Mouse (Mus musculus) megakaryocyte, embryonic 14.5 days (primary cell): ENCODE results near the gene Ltc4s. TPM values are rescaled to one million over a fixed set of nuclear protein-coding genes. Genes with fewer than 3 reads are reported as not detected.

Source experiments
- H3K27me3 ChIP-seq: replicated peaks from 2 replicates; pipeline ENCODE3; 2012; ENCODE audit warnings: inconsistent platforms
- H3K36me3 ChIP-seq: replicated peaks from 2 replicates; pipeline ENCODE3; 2012; ENCODE audit warnings: low read length, inconsistent platforms, mixed read lengths
- H3K4me1 ChIP-seq: 2 replicates; pipeline ENCODE4 v1.6.1; 2012; ENCODE audit warnings: inconsistent platforms
- H3K4me3 ChIP-seq: replicated peaks from 2 replicates; pipeline ENCODE3; 2012; ENCODE audit warnings: moderate library complexity, mild to moderate bottlenecking, inconsistent platforms
- H3K9me3 ChIP-seq: 2 replicates; pipeline ENCODE4 v1.6.1; 2012; ENCODE audit warnings: inconsistent platforms
- FLI1 ChIP-seq: IDR thresholded peaks from 2 replicates; pipeline ENCODE4 v1.6.1; 2012; ENCODE audit warnings: low read length, inconsistent platforms, mixed read lengths
- GATA1 ChIP-seq: IDR thresholded peaks from 3 replicates; pipeline ENCODE4 v1.6.1; 2012; ENCODE audit warnings: mixed read lengths, low read length, inconsistent platforms, borderline replicate concordance
- polyA plus RNA-seq: library from polyadenylated mRNA; stranded (reverse); fragments of >175 nt; gene quantifications from 2 replicates; pipeline ENCODE4 v1.2.3, GENCODE M21; 2012; ENCODE audit warnings: low replicate concordance; ENCODE audit not compliant: insufficient read depth

Gene Ltc4s
- polyA plus RNA-seq, 1 experiment = 10.5 TPM

DNA sequence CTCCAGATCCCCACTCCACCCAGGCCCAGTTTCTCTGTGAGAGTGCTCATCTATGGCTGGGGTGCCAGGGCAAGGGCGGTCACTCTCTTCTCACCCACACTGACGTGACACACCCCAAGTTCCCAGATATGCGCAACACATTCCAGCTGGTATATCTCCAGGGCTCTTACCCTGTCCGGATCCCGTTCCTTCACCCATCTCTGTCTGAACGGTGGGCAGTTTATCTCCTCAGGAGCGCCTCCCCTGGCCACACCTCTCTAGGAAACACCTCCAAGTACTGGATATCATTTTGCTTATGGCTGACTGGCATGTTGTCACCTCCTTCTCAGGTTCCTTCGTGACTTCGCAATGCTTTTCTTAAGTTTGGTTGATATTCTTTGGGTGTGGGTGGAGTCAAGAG, 22.8 kb downstream of the Ltc4s start:
- no peak for TF ChIP-seq FLI1
- TF ChIP-seq GATA1 = no peak
- peaks cover 23% of the 10 kb centered on the region for H3K36me3 ChIP-seq
- H3K4me3 ChIP-seq = no peak overlapping the region
- no peaks in the 10 kb centered on the region for H3K9me3 ChIP-seq
- H3K27me3 ChIP-seq = no peaks in the 10 kb centered on the region
- H3K4me1 ChIP-seq = peaks cover 79% of the 10 kb centered on the region

DNA sequence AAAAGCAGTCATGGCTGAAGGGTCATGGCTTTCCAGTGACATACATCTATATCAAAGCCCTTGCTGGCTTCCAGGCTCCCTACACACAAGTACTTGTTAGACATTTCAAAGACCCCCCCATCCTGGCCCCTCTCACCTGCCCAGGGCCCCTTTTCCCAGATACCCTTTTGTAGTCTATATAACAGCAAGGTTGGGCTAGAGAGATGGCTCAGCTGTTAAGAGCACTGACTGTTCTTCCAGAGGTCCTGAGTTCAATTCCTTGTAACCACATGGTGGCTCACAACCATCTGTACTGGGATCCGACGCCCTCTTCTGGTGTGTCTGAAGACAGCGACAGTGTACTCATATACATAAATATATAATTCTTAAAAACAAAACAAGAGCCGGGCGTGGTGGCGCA, 23.8 kb downstream of the Ltc4s start:
- Histone ChIP-seq H3K27me3 (no peaks in the 10 kb centered on the region), H3K9me3 (no peaks in the 10 kb centered on the region), H3K36me3 (peaks cover 15% of the 10 kb centered on the region), H3K4me3 (no peak overlapping the region), H3K4me1 (peaks cover 79% of the 10 kb centered on the region)
- no peak for TF ChIP-seq GATA1
- no peak for TF ChIP-seq FLI1

DNA sequence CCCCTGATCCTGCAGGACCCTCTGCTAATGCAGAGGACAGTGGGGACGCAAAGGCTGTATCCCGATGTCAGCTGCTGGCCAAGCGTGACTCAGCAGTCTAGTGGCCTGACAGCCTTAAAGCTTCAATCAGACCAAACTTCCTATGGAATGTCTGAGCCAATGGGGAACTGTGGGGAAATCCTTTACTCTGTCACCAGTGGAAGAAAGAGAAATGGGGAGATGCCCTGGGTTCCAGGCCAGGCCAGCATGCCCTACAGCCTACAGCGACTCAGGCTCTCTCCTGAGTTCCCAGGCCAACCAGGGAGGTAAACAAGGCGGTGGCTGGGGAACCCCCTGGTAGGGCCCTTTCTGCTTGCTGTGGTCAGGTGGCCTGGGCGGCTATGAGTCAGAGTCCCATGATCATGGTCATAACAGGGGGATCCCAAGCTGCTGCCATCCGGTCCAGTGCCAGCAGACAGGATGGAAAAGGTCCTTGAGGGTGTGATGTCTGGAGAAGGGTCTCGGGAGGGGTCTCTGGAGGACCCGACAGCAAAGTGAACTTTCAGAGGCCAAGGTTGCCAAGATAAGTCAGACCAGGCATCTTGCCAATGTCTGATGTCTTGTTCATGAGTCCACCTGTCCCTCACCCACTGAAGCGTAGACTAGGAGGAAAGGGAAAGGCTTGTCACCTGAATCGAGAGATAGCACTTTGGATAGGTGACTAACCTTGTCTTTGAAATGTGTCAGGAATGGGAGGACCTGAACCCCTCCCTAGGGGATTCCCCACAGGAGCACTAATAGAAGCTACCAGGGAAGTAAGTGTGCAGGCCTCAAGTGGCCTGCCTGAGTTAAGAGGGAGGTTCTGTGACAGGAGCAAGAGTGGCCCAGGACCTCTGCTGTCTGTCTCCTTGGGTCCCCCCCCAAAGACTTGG, 25.3 kb downstream of the Ltc4s start:
- H3K36me3 ChIP-seq = peaks cover 23% of the 10 kb centered on the region
- H3K9me3 ChIP-seq = no peaks in the 10 kb centered on the region
- H3K4me3 ChIP-seq = peak overlapping the region; percentile 84
- H3K27me3 ChIP-seq = no peaks in the 10 kb centered on the region
- H3K4me1 ChIP-seq = peaks cover 76% of the 10 kb centered on the region
- TF ChIP-seq FLI1 (no peak), GATA1 (no peak)

DNA sequence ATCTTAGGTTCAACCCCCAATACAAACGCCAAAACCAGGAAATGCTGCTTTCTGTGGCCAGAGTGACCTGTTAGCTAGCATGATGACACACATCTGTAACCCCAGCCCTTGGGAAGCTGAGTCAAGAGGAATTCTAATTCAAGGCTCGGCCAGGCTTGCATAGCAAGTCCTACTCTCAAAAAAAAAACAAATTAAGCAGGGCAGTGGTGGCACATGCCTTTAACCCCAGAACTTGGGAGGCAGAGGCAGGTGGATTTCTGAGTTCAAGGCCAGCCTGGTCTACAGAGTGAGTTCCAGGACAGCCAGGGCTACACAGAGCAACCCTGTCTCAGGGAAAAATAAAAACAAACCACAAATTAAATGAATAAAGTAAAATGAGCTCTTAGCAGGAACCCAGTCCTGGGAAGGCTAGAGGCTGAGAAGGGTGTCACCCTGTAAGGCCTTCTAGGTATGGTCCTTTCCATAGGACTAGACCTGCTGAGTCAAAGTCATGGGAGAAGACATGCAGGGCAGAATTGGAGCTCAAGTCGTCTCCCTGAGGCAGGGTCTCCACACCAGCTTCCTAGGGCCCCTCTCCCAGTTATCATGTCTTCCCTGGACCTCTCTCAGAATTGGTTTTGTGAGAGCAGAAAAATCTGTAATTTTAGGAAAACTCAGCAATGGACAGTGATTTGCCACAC, 26.2 kb downstream of the Ltc4s start:
- peak overlapping the region; percentile 84 for H3K4me3 ChIP-seq

DNA sequence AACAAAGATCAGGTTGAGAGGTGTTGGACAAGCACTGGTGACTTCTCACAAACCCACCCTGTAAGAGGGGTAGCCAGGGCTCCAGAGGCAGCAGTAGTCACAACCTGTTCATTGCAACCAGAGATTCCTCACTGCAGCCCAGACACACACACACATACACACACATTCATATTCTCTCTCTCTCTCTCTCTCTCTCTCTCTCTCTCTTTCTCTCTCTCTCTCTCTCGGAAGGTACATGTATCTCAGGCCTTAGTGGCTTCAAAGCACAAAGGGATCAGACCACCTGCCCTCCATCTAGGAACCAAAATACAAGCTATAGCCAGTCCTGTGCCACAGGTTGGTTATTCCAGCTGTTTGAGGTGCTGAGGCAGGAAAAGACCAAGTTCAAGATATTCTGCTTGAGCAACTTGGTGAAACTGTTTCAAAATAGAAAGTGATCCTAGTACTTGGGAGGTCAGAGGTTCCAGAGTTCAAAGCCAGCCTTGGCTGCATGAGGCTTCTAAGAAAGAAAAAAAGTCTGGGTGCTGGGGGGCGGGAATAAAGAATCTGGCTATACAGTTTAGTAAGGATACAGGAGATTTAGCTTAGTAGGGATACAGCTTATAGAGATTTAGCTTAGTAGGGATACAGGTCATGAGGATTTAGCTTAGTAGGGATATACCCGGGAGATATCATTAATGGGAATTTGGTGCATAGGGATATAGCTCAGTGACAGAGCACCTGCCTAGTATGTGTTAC, 26.9 kb downstream of the Ltc4s start:
- no peak for TF ChIP-seq GATA1
- TF ChIP-seq FLI1 = no peak
- Histone ChIP-seq H3K36me3 (peaks cover 37% of the 10 kb centered on the region), H3K9me3 (no peaks in the 10 kb centered on the region), H3K4me1 (peaks cover 76% of the 10 kb centered on the region), H3K4me3 (peak overlapping the region; percentile 97), H3K27me3 (no peaks in the 10 kb centered on the region)

More for the DNA sequence above, 26.2 kb downstream of the Ltc4s start:
- peaks cover 32% of the 10 kb centered on the region for H3K36me3 ChIP-seq
- H3K9me3 ChIP-seq = no peaks in the 10 kb centered on the region
- TF ChIP-seq FLI1 = no peak
- no peak for TF ChIP-seq GATA1
- no peaks in the 10 kb centered on the region for H3K27me3 ChIP-seq
- H3K4me1 ChIP-seq = peaks cover 76% of the 10 kb centered on the region

DNA sequence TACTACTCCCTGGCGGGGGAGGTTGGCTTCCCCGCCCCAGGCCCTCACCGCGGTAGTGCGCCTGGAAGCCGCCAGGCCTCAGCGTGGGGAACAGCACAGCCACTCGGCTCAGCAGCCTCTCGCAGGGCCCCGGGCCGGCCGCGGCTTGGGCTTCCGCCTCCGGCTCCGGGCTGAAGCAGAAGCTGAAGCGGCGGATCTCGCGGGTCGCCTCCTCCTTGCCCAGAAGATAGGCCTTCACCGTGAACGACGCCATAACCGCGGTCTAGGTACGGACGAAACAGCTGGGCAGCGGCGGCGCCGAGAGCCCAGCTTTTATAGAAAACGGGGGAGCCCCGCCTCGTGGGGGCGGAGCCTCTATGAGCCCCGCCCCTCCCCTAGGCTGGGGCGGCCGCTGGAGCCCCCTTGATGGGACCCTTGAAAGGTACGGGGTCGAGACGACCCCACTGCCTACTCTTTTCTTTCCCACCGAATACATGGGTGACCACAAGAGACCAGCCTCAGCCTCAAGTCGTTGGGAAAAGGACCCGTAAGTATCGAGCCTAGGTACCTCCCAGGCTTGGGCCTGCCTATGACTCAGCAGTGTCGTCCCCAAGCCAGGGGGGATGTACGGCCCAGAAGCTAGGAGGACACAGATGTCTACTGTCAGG, 27.8 kb downstream of the Ltc4s start, which contains the start of the genes Sqstm1 and Mgat4b:
TSS of gene Sqstm1 (minus strand) at position 323 of the 647 bp plus-strand sequence.
TSS of gene Mgat4b (plus strand) at position 386 of the 647 bp plus-strand sequence.
- Histone ChIP-seq H3K9me3 (no peaks in the 10 kb centered on the region), H3K4me1 (peaks cover 76% of the 10 kb centered on the region), H3K4me3 (peak within 1 kb of the TSS; percentile 97), H3K27me3 (no peaks in the 10 kb centered on the region), H3K36me3 (peaks cover 40% of the 10 kb centered on the region)
- TF ChIP-seq GATA1 = no peak
- no peak for TF ChIP-seq FLI1

DNA sequence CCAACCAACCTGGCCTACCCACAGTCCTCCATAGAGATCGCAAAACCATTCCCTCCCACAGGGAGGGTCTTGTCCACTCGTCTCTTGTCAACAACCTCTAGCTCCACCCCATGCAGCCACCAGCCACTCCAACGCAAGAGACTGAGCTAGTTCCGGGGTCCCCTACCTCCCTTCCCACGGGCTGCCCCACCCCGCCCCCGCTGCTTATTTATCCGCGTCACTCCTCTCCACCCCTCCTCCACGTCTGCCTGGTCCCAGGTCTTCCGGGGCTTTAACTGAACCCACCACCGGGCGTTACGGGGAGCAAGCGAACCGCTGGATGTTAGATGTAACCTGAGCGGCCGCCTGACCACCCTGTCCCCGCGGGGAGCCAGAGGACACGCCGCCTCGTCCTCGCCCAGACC, 28.3 kb downstream of the Ltc4s start:
- H3K4me1 ChIP-seq = peaks cover 74% of the 10 kb centered on the region
- H3K4me3 ChIP-seq = peak overlapping the region; percentile 97
- no peaks in the 10 kb centered on the region for H3K9me3 ChIP-seq
- TF ChIP-seq GATA1 (no peak), FLI1 (no peak)
- H3K36me3 ChIP-seq = peaks cover 41% of the 10 kb centered on the region
- H3K27me3 ChIP-seq = no peaks in the 10 kb centered on the region

DNA sequence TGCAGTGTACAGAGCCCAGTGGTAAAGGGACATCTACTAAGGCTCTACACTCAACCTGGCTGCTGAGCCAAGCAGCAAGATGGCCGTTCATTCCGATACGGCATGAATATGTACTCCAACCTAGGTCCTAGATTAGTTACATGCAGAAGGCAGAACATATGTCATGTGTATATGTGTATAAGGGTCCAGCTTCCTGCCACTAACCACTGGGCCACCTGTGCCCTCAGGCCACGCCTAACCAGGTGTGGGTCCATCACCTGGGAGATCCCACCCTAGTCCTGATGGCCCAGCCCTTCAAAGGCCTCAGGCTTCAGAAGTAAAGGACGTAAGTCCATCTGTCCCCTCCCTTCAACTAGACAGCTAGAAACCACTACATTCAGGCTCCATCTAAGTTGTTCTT, 30.4 kb downstream of the Ltc4s start:
- Histone ChIP-seq H3K9me3 (no peaks in the 10 kb centered on the region), H3K27me3 (no peaks in the 10 kb centered on the region), H3K4me3 (peak overlapping the region; percentile 75), H3K36me3 (peaks cover 61% of the 10 kb centered on the region), H3K4me1 (peaks cover 76% of the 10 kb centered on the region)
- TF ChIP-seq FLI1 (no peak), GATA1 (no peak)

DNA sequence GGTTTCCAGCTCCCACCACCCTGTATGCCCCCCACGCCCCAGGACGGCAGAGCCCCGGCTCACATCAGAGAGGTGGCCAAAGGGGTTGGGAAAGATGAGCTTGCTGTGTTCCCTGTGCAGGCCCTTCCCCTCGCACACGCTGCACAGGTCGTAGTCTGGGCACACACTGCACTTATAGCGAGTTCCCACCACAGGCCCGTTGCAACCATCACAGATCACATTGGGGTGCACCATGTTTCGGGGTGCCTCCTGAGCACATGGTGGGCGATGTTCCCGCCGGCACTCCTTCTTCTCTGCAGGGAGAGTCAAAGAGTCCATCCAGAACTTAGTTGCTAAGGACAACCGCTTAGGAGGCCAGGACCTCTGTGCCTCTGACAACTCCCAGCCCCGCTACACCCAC, 31.1 kb downstream of the Ltc4s start:
- Histone ChIP-seq H3K9me3 (no peaks in the 10 kb centered on the region), H3K4me1 (peaks cover 69% of the 10 kb centered on the region), H3K27me3 (no peaks in the 10 kb centered on the region), H3K4me3 (peak overlapping the region; percentile 81), H3K36me3 (peaks cover 68% of the 10 kb centered on the region)
- TF ChIP-seq FLI1 = no peak
- TF ChIP-seq GATA1 = no peak
